Mouse (Mus musculus) liver, postnatal 0 days (tissue): Measurements from ENCODE around the gene Rps19bp1.

Experiments
- CTCF ChIP-seq: sonication (generic); IDR thresholded peaks from 2 replicates; pipeline ENCODE4 v1.5.1; 2016; ENCODE audit warnings: antibody characterized with exemption, low read depth
- EP300 ChIP-seq: IDR thresholded peaks from 2 replicates; pipeline ENCODE4 v1.6.1; 2016; ENCODE audit warnings: antibody characterized with exemption, low read depth, mild to moderate bottlenecking

GRCm38 (mm10) chr15:80255646-80256121 is 8.4 kb downstream of the Rps19bp1 start:
- TF ChIP-seq CTCF = no peak
- no peak for TF ChIP-seq EP300
